Mouse (Mus musculus): Measurements from ENCODE around the gene Wfikkn2. TPM values are rescaled to one million over a fixed set of nuclear protein-coding genes. Genes with fewer than 3 reads are reported as not detected.

Gene Wfikkn2
- polyA plus RNA-seq, 1 experiment: 0.04 TPM

- Histone ChIP-seq H3K79me3 (ENCODE audit: low read depth) (no peaks in the 10 kb centered on the region), H3K79me2 (ENCODE audit: control insufficient read depth, insufficient read depth) (no peaks in the 10 kb centered on the region), H3K27me3 (ENCODE audit: control insufficient read depth, insufficient read depth, insufficient read length) (no peaks in the 10 kb centered on the region), H3K4me3 (ENCODE audit: insufficient read depth, poor library complexity, severe bottlenecking) (no peak overlapping the region), H3K36me3 (ENCODE audit: control insufficient read depth, insufficient read depth) (no peaks in the 10 kb centered on the region), H3ac (ENCODE audit: control insufficient read depth, insufficient read length, low read depth) (no peak overlapping the region)
- no peak for TF ChIP-seq CTCF (IDR thresholded peaks at IDR 0.05; ENCODE audit: control insufficient read depth, insufficient read depth, insufficient read length)
Observed at GRCm38 (mm10) chr11:94225985-94226384, 19.8 kb downstream of the Wfikkn2 start.

DNA sequence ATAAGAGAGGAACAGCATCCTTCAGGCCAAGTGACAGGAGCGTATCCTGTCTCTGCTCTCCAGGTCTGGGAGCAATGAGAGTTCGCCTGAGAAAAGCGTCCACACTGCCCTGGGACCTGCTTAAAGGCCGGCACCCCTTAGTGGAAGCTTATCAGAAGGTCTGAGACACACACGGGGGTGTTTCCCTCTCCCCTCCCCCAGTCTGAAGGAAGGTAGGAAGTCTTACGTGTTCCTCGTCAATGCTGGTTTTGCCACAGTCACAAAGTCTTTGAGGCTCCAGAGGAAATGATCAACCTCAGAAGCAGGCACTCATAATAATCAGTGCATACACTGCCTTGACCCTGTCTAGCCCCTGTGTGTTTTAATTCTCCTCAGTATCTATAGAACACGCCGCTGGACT is 22.3 kb downstream of the Wfikkn2 start:
- TF ChIP-seq MAX (IDR thresholded peaks at IDR 0.05) (no peak), FOSL1 (IDR thresholded peaks at IDR 0.05; ENCODE audit: insufficient read depth, low read length, poor library complexity, severe bottlenecking) (no peak), CEBPB (IDR thresholded peaks at IDR 0.05; ENCODE audit: low read depth) (no peak), MYOG (IDR thresholded peaks at IDR 0.05; ENCODE audit: control insufficient read depth, extremely low read depth, insufficient read length) (no peak), MYOD1 (IDR thresholded peaks at IDR 0.05; ENCODE audit: control insufficient read depth, insufficient read length, low read depth) (no peak), CTCF (IDR thresholded peaks at IDR 0.05; ENCODE audit: control insufficient read depth, insufficient read depth, insufficient read length) (no peak), USF1 (IDR thresholded peaks at IDR 0.05; ENCODE audit: low read depth) (no peak)
- no peak overlapping the region for H3K4me3 ChIP-seq (ENCODE audit: insufficient read depth, poor library complexity, severe bottlenecking)
- H3K36me3 ChIP-seq (ENCODE audit: control insufficient read depth, insufficient read depth): no peaks in the 10 kb centered on the region
- H3K79me3 ChIP-seq (ENCODE audit: low read depth): no peaks in the 10 kb centered on the region
- H3K27me3 ChIP-seq (ENCODE audit: control insufficient read depth, insufficient read depth, insufficient read length): no peaks in the 10 kb centered on the region
- H3K79me2 ChIP-seq (ENCODE audit: control insufficient read depth, insufficient read depth): no peaks in the 10 kb centered on the region
- no peak overlapping the region for H3ac ChIP-seq (ENCODE audit: control insufficient read depth, insufficient read length, low read depth)

- H3ac ChIP-seq (ENCODE audit: control insufficient read depth, insufficient read length, low read depth): no peak overlapping the region
- TF ChIP-seq CEBPB (IDR thresholded peaks at IDR 0.05; ENCODE audit: low read depth) (no peak), MYOG (IDR thresholded peaks at IDR 0.05; ENCODE audit: control insufficient read depth, extremely low read depth, insufficient read length) (no peak), USF1 (IDR thresholded peaks at IDR 0.05; ENCODE audit: low read depth) (no peak), MYOD1 (IDR thresholded peaks at IDR 0.05; ENCODE audit: control insufficient read depth, insufficient read length, low read depth) (no peak), MAX (IDR thresholded peaks at IDR 0.05) (no peak), FOSL1 (IDR thresholded peaks at IDR 0.05; ENCODE audit: insufficient read depth, low read length, poor library complexity, severe bottlenecking) (no peak), CTCF (IDR thresholded peaks at IDR 0.05; ENCODE audit: control insufficient read depth, insufficient read depth, insufficient read length) (no peak)
- H3K4me3 ChIP-seq (ENCODE audit: insufficient read depth, poor library complexity, severe bottlenecking): no peak overlapping the region
- no peaks in the 10 kb centered on the region for H3K79me3 ChIP-seq (ENCODE audit: low read depth)
- H3K79me2 ChIP-seq (ENCODE audit: control insufficient read depth, insufficient read depth): no peaks in the 10 kb centered on the region
- H3K27me3 ChIP-seq (ENCODE audit: control insufficient read depth, insufficient read depth, insufficient read length): no peaks in the 10 kb centered on the region
- no peaks in the 10 kb centered on the region for H3K36me3 ChIP-seq (ENCODE audit: control insufficient read depth, insufficient read depth)
Observed at GRCm38 (mm10) chr11:94221257-94221656, 24.5 kb downstream of the Wfikkn2 start.

DNA sequence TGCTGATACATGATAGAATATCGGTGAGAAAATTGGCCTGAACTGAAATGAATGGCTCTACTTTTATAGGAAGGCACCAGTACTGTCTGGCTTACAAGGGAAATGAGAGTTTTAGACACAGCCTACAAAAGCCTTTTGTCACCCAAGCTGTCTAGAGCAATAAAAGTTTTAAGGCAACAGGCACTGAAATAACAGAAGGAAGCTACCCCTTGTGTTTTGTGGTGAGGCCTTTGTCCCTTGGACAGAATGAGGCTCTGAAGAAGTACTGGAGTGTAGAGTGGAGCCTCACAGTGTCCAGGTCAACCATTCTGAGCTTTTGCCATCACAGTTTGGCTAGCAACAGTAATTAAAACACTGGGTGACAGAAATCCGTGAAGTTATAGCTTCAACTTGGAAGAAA is 29.6 kb downstream of the Wfikkn2 start:
- Histone ChIP-seq H3K79me2 (ENCODE audit: control insufficient read depth, insufficient read depth) (peaks cover 37% of the 10 kb centered on the region), H3K4me3 (ENCODE audit: insufficient read depth, poor library complexity, severe bottlenecking) (no peak overlapping the region), H3K27me3 (ENCODE audit: control insufficient read depth, insufficient read depth, insufficient read length) (no peaks in the 10 kb centered on the region), H3K79me3 (ENCODE audit: low read depth) (peaks cover 20% of the 10 kb centered on the region), H3K36me3 (ENCODE audit: control insufficient read depth, insufficient read depth) (peaks cover 19% of the 10 kb centered on the region), H3ac (ENCODE audit: control insufficient read depth, insufficient read length, low read depth) (no peak overlapping the region)
- TF ChIP-seq MYOD1 (IDR thresholded peaks at IDR 0.05; ENCODE audit: control insufficient read depth, insufficient read length, low read depth): no peak
- no peak for TF ChIP-seq MAX (IDR thresholded peaks at IDR 0.05)

DNA sequence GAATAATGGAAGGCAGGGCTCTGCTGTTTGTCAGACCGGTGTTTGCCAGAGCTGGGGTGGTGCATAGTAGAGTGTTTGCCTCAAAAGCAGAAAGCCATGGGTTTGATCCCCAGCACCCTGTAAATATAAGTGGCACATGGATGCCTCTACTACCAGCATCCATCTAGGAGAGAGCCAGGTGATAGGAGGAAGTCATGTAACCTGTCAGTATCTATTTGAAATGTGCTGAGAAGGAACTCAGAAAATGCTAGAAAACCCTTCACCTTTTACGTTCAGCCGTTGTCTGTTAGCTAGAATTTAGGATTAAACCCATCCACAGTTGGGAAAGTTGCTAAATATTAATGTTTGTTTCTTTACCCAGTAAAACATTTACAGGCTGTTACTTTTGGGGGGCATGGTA is 30.2 kb downstream of the Wfikkn2 start:
- TF ChIP-seq MYOD1 (IDR thresholded peaks at IDR 0.05; ENCODE audit: control insufficient read depth, insufficient read length, low read depth) (no peak), FOSL1 (IDR thresholded peaks at IDR 0.05; ENCODE audit: insufficient read depth, low read length, poor library complexity, severe bottlenecking) (no peak), MAX (IDR thresholded peaks at IDR 0.05) (no peak), CTCF (IDR thresholded peaks at IDR 0.05; ENCODE audit: control insufficient read depth, insufficient read depth, insufficient read length) (no peak), USF1 (IDR thresholded peaks at IDR 0.05; ENCODE audit: low read depth) (no peak)
- no peak overlapping the region for H3K4me3 ChIP-seq (ENCODE audit: insufficient read depth, poor library complexity, severe bottlenecking)
- no peaks in the 10 kb centered on the region for H3K27me3 ChIP-seq (ENCODE audit: control insufficient read depth, insufficient read depth, insufficient read length)
- H3K79me2 ChIP-seq (ENCODE audit: control insufficient read depth, insufficient read depth): peaks cover 37% of the 10 kb centered on the region
- no peak overlapping the region for H3ac ChIP-seq (ENCODE audit: control insufficient read depth, insufficient read length, low read depth)
- peaks cover 20% of the 10 kb centered on the region for H3K79me3 ChIP-seq (ENCODE audit: low read depth)
- peaks cover 19% of the 10 kb centered on the region for H3K36me3 ChIP-seq (ENCODE audit: control insufficient read depth, insufficient read depth)

- peaks cover 19% of the 10 kb centered on the region for H3K36me3 ChIP-seq (ENCODE audit: control insufficient read depth, insufficient read depth)
- H3K4me3 ChIP-seq (ENCODE audit: insufficient read depth, poor library complexity, severe bottlenecking): no peak overlapping the region
Observed at GRCm38 (mm10) chr11:94213735-94214594, 31.8 kb downstream of the Wfikkn2 start.

More at GRCm38 (mm10) chr11:94213735-94214594, 31.8 kb downstream of the Wfikkn2 start:
- Histone ChIP-seq H3K79me2 (ENCODE audit: control insufficient read depth, insufficient read depth) (peaks cover 37% of the 10 kb centered on the region), H3K27me3 (ENCODE audit: control insufficient read depth, insufficient read depth, insufficient read length) (no peaks in the 10 kb centered on the region), H3K79me3 (ENCODE audit: low read depth) (peaks cover 20% of the 10 kb centered on the region), H3ac (ENCODE audit: control insufficient read depth, insufficient read length, low read depth) (no peak overlapping the region)
- TF ChIP-seq MYOD1 (IDR thresholded peaks at IDR 0.05; ENCODE audit: control insufficient read depth, insufficient read length, low read depth) (no peak), CEBPB (IDR thresholded peaks at IDR 0.05; ENCODE audit: low read depth) (no peak), CTCF (IDR thresholded peaks at IDR 0.05; ENCODE audit: control insufficient read depth, insufficient read depth, insufficient read length) (no peak), USF1 (IDR thresholded peaks at IDR 0.05; ENCODE audit: low read depth) (no peak), MAX (IDR thresholded peaks at IDR 0.05) (no peak), MYOG (IDR thresholded peaks at IDR 0.05; ENCODE audit: control insufficient read depth, extremely low read depth, insufficient read length) (no peak), FOSL1 (IDR thresholded peaks at IDR 0.05; ENCODE audit: insufficient read depth, low read length, poor library complexity, severe bottlenecking) (no peak)
